Mouse (Mus musculus) lung, embryonic 16.5 days (tissue): ENCODE data around the gene Ubxn11. TPM values are rescaled to one million over a fixed set of nuclear protein-coding genes. Genes with fewer than 3 reads are reported as not detected.

Experiments used
- ATAC-seq: fragments of 200-750 bp; cut with Nextera tagmentation; 2 replicates; pipeline ENCODE4 v1.8.0; 2017; ENCODE audit warnings: low read depth, mild to moderate bottlenecking, moderate library complexity
- H3K27ac ChIP-seq: fragments of 300-500 bp; sonication (generic); 2 replicates; pipeline ENCODE4 v1.5.1; 2014; ENCODE audit warnings: mild to moderate bottlenecking, control low read depth, low read length
- H3K27me3 ChIP-seq: fragments of 300-500 bp; sonication (generic); 2 replicates; pipeline ENCODE4 v1.6.1; 2014; ENCODE audit warnings: low read depth, low read length, mixed read lengths; ENCODE audit not compliant: control insufficient read depth, insufficient read depth
- H3K36me3 ChIP-seq: fragments of 300-500 bp; sonication (generic); 2 replicates; pipeline ENCODE4 v1.6.1; 2014; ENCODE audit warnings: low read length; ENCODE audit not compliant: control insufficient read depth, insufficient read depth
- H3K4me1 ChIP-seq: fragments of 300-500 bp; sonication (generic); replicated peaks from 2 replicates; pipeline ENCODE4 v1.6.1; 2014; ENCODE audit warnings: low read length, mixed read lengths; ENCODE audit not compliant: control insufficient read depth, insufficient read depth
- H3K4me2 ChIP-seq: fragments of 300-500 bp; sonication (generic); 2 replicates; pipeline ENCODE4 v1.6.1; 2014; ENCODE audit warnings: low read depth, low read length, control low read depth
- H3K4me3 ChIP-seq: fragments of 300-500 bp; sonication (generic); 2 replicates; pipeline ENCODE4 v1.5.1; 2014; ENCODE audit warnings: mild to moderate bottlenecking, low read length, control low read depth
- H3K9ac ChIP-seq: fragments of 300-500 bp; sonication (generic); 2 replicates; pipeline ENCODE4 v1.6.1; 2014; ENCODE audit warnings: low read length, control low read depth
- H3K9me3 ChIP-seq: fragments of 300-500 bp; sonication (generic); 2 replicates; pipeline ENCODE4 v1.6.1; 2016; ENCODE audit warnings: low read length; ENCODE audit not compliant: control insufficient read depth
- WGBS: fragments of 180-500 bp; shearing (Covaris S2); extraction: QIAGEN DNeasy Blood & Tissue Kit; methylation state at CpG from one replicate; pipeline ENCODE4 v1.1.7; 2014; 5-methylcytosine and 5-hydroxymethylcytosine counted together
- polyA plus RNA-seq: library from polyadenylated mRNA; unstranded; fragments of >200 nt; fragmentation: Nextera tagmentation; extraction: Ambion mirVana; gene quantifications from 2 replicates; pipeline ENCODE4 v1.2.1, GENCODE M21; 2015

Gene Ubxn11
- polyA plus RNA-seq, 1 experiment from 2014 or later = 14.9 TPM

DNA sequence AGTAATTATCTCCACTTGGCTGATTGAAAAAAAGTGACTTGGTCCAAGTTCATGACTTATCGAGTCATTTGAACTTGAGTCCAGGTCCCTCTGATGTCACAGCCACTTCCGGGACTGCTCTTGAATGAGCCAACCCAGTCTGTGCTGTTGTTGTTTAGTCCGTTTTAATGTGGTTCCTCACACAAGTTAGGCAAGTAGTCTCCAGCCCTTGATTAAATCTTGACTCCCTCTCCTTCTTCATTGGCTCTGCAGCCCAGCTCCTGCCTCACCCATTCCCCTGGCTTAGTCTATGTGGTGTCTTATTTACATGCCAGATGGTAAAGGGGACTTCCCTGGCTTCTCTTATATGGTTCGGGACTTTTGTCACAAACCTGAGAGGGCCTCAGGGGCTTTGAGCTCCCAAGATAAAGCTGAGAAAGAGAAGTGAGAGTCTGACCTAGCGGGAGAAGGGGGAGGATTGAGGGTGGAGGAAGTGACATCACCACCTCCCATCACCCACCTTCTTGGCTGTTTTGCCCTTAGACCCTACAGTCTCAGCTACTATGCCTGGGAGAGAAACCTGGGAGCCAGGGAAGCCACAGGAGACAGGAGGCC lies 5.3 kb upstream of the Ubxn11 start:
- H3K4me1 ChIP-seq = no peaks in the 10 kb centered on the region
- H3K27me3 ChIP-seq = no peaks in the 10 kb centered on the region
- no peaks in the 10 kb centered on the region for H3K36me3 ChIP-seq
- H3K27ac ChIP-seq = no peak overlapping the region
- 58% methylated on average over 5 of the region's 5 CpGs for WGBS
- H3K9ac ChIP-seq = no peak overlapping the region
- ATAC-seq = no peak
- no peak overlapping the region for H3K4me3 ChIP-seq
- H3K4me2 ChIP-seq = no peak overlapping the region
- H3K9me3 ChIP-seq = no peaks in the 10 kb centered on the region

DNA sequence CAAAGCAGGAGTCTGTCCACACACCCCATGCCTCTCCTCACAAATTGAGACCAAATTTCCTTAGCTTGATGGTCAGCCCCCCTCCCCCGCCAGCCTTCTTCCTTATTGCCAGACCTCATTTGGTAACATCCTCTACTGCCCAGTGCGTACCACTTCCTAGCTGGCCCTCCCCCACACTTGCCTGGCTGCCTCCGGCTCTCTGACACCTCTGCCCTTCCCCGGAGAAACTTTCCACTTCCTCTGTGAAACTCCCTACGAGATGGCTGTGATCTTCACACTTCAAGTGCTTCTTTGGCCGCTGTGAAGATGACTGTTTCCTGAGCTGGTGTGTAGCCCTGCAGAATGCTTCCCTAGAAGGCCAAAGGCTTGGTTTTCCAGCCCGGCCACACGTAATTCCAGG lies 3.7 kb upstream of the Ubxn11 start:
- Histone ChIP-seq H3K27ac (no peak overlapping the region), H3K4me3 (no peak overlapping the region), H3K9ac (no peak overlapping the region), H3K4me1 (peaks cover 6% of the 10 kb centered on the region; the same call in 1 of the 2 replicates), H3K4me2 (no peak overlapping the region), H3K36me3 (no peaks in the 10 kb centered on the region), H3K27me3 (no peaks in the 10 kb centered on the region), H3K9me3 (no peaks in the 10 kb centered on the region)
- 28% methylated on average over 8 of the region's 8 CpGs for WGBS
- ATAC-seq = no peak

DNA sequence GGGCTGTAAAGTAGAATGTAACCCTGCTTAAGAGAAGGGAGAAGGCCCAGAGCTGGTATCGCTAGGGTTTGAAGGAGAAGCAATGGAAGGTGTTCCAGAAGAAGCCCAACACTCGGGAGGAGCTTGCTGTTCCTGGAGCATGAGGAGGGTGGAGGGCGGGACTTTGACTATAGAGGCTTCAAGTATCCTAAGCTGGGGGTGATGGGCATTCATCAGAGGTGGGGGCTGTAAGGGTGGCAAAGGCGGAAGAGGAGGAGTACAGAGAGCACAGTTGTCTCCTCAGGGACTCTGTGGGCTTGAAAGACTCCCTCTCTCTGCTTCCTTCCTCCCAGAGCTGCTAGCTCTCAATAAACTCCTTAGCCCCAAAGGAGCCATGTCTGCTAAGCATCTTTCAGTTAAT lies 2.1 kb upstream of the Ubxn11 start:
- Histone ChIP-seq H3K4me3 (no peak overlapping the region), H3K4me1 (peaks cover 6% of the 10 kb centered on the region; the same call in 1 of the 2 replicates), H3K36me3 (no peaks in the 10 kb centered on the region), H3K27me3 (no peaks in the 10 kb centered on the region), H3K27ac (no peak overlapping the region), H3K9me3 (no peaks in the 10 kb centered on the region), H3K4me2 (no peak overlapping the region), H3K9ac (no peak overlapping the region)
- ATAC-seq = no peak
- 72% methylated on average over 4 of the region's 4 CpGs for WGBS

DNA sequence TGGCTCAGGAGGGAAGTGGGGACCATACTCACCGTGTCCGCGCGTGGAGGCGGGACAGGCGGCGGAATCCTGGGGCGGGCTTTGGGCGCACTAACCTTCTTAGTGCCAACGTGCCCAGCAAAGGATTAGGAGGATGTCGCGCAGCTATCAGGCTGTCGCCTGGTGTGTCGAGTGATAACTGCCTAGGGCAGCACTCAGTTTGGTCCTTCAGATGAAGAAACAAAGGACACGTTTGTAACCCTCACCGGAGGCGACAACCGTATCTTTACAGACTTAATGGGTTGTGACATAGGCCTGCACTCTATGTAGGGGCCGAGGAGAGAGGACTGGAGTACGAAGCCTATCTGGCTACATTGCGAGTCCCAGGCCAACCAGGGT lies 361 bp downstream of the Ubxn11 start:
- peak; percentile 24 for ATAC-seq
- Histone ChIP-seq H3K36me3 (no peaks in the 10 kb centered on the region), H3K4me1 (peaks cover 6% of the 10 kb centered on the region; the same call in 1 of the 2 replicates), H3K4me2 (peak overlapping the region; percentile 72), H3K9ac (peak overlapping the region; percentile 66), H3K4me3 (peak overlapping the region; percentile 71), H3K27ac (no peak overlapping the region), H3K9me3 (no peaks in the 10 kb centered on the region), H3K27me3 (no peaks in the 10 kb centered on the region)
- 4% methylated on average over 21 of the region's 21 CpGs for WGBS

DNA sequence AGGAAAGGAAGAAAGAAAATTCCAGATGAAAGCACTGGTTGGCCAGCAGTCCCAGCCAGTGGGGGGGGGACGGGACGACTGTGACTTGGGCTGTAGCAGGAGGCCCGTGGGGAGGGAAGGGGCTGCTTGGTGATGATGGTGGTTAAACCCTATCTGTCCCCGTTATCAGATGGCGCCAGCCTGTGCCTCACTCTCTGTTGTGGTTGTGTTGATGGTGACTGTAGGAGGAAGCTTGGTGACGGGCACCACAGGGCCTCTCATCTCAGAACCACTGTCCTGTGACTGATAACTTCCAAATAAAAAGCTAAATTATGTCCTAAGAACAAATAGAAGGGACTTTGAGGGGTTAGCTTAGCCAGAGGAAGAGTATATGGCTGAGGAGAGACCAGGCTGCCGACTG lies 3.7 kb downstream of the Ubxn11 start:
- peaks cover 12% of the 10 kb centered on the region; the same call in 1 of the 2 replicates for H3K4me1 ChIP-seq
- 54% methylated on average over 7 of the region's 7 CpGs for WGBS
- no peak for ATAC-seq

DNA sequence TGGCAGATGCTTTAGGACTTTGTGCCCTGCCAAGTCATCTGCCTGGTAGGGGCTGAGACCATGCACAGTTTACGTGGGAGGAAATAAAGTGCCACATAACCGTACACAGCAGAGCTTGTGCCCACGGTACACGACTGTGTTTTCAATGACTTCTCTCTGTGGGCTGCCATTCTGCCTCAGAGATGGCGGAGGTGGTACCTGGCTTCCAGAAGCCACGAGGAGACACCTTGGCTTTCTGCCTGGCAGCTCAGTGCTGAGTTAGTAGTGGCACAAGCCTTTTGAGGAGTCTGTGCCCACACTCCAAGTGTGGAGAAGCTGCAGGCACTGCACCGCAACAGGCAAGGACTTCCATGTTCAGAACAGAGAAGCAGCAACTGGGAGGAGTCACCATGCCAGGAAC lies 5.4 kb downstream of the Ubxn11 start:
- H3K4me2 ChIP-seq = no peak overlapping the region
- no peaks in the 10 kb centered on the region for H3K27me3 ChIP-seq
- WGBS = 77% methylated on average over 7 of the region's 7 CpGs
- H3K36me3 ChIP-seq = no peaks in the 10 kb centered on the region
- no peak overlapping the region for H3K27ac ChIP-seq
- no peak for ATAC-seq
- H3K9ac ChIP-seq = no peak overlapping the region
- no peaks in the 10 kb centered on the region for H3K9me3 ChIP-seq
- peaks cover 11% of the 10 kb centered on the region; the same call in 1 of the 2 replicates for H3K4me1 ChIP-seq
- H3K4me3 ChIP-seq = no peak overlapping the region

More for the DNA sequence above, 3.7 kb downstream of the Ubxn11 start:
- no peaks in the 10 kb centered on the region for H3K36me3 ChIP-seq
- H3K9ac ChIP-seq = no peak overlapping the region
- H3K27ac ChIP-seq = no peak overlapping the region
- no peak overlapping the region for H3K4me3 ChIP-seq
- H3K4me2 ChIP-seq = no peak overlapping the region
- H3K27me3 ChIP-seq = no peaks in the 10 kb centered on the region
- no peaks in the 10 kb centered on the region for H3K9me3 ChIP-seq

DNA sequence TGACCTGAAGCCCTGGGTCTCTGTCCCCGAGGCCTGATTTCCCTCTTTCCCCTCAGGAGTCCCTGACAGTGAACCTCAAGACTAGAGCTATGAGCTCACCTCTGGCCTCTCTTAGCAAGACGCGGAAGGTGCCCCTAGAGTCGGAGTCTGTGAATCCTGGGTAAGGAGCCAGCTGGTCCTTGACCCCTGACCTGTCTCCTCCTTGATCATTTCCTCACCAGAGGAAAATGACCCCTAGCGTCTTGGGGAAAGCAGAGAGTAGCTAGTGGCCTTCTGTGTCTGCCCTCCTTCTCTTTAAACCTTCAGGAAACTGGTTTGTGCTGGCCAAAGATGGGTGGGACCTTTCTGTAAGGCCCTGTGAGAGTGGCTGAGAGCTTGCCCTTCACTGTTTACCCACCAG lies 5.8 kb downstream of the Ubxn11 start:
- peaks cover 7% of the 10 kb centered on the region; the same call in 1 of the 2 replicates for H3K4me1 ChIP-seq
- no peak overlapping the region for H3K4me2 ChIP-seq
- H3K9me3 ChIP-seq = no peaks in the 10 kb centered on the region
- 0 out of 2 replicates have a peak overlapping the region, but pooled peaks have one; percentile 18 for H3K9ac ChIP-seq
- H3K36me3 ChIP-seq = no peaks in the 10 kb centered on the region
- ATAC-seq = no peak
- H3K27ac ChIP-seq = no peak overlapping the region
- no peak overlapping the region for H3K4me3 ChIP-seq
- no peaks in the 10 kb centered on the region for H3K27me3 ChIP-seq
- WGBS = 17% methylated on average over 5 of the region's 5 CpGs

DNA sequence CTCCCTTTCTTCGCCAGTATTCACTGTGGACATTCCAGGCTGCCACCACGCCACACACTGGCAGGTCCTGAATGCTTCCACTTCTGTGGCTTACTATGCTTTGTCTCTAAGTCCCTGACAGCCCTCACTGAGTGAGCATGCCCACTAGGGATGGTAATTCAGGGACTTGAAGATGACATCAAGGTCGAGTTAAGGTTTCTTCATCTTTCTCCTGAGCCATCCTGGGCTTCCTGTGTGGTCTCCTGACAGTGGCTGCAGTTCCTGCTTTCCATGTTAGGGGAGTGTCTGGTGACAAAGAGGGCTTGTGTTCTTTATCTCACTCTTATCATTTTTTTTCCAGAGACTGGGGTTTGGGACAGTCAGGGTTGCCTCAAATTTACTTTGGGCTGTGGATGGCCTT lies 8.3 kb downstream of the Ubxn11 start:
- Histone ChIP-seq H3K9me3 (no peaks in the 10 kb centered on the region), H3K27me3 (no peaks in the 10 kb centered on the region), H3K9ac (no peak overlapping the region), H3K4me1 (0 out of 2 replicates have a peak, but pooled peaks cover 6% of the 10 kb centered on the region), H3K27ac (no peak overlapping the region), H3K4me3 (no peak overlapping the region), H3K4me2 (no peak overlapping the region), H3K36me3 (no peaks in the 10 kb centered on the region)
- 37% methylated on average over 3 of the region's 3 CpGs for WGBS
- no peak for ATAC-seq

DNA sequence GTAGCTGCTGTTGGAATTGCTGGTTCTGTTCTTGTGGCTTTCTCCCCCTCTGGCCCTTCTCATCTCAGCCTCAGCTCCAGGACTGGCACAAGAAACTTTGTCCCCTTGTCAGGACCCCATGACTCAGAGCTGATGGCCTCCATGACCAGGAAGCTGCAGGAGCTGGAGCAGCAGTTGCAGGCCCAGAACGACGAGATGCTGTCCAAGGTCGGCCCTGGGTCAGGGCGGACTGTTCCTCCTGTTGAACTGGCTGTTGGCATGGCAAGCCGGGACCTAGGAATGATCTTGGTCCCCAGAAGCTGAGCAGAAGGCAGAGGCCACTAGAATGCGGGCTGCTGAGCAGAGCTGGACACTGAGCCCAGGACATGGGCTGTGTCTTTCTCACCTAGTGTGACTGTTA lies 10.0 kb downstream of the Ubxn11 start:
- no peak overlapping the region for H3K4me3 ChIP-seq
- H3K4me1 ChIP-seq = 0 out of 2 replicates have a peak, but pooled peaks cover 6% of the 10 kb centered on the region
- H3K9me3 ChIP-seq = no peaks in the 10 kb centered on the region
- H3K36me3 ChIP-seq = no peaks in the 10 kb centered on the region
- H3K9ac ChIP-seq = no peak overlapping the region
- ATAC-seq = no peak
- H3K27me3 ChIP-seq = no peaks in the 10 kb centered on the region
- WGBS = 61% methylated on average over 6 of the region's 6 CpGs
- H3K27ac ChIP-seq = no peak overlapping the region
- no peak overlapping the region for H3K4me2 ChIP-seq
